Mouse (Mus musculus) neural tube, postnatal 0 days (tissue): ENCODE data around the gene Sigirr. TPM values are rescaled to one million over a fixed set of nuclear protein-coding genes. Genes with fewer than 3 reads are reported as not detected.

Source experiments
- polyA plus RNA-seq: library from polyadenylated mRNA; unstranded; fragments of >200 nt; fragmentation: Nextera tagmentation; extraction: Ambion mirVana; gene quantifications from 2 replicates; pipeline ENCODE4 v1.2.1, GENCODE M21; 2015

Sigirr gene
- polyA plus RNA-seq, result 2.2 and 3.4 TPM in 2 replicates

DNA sequence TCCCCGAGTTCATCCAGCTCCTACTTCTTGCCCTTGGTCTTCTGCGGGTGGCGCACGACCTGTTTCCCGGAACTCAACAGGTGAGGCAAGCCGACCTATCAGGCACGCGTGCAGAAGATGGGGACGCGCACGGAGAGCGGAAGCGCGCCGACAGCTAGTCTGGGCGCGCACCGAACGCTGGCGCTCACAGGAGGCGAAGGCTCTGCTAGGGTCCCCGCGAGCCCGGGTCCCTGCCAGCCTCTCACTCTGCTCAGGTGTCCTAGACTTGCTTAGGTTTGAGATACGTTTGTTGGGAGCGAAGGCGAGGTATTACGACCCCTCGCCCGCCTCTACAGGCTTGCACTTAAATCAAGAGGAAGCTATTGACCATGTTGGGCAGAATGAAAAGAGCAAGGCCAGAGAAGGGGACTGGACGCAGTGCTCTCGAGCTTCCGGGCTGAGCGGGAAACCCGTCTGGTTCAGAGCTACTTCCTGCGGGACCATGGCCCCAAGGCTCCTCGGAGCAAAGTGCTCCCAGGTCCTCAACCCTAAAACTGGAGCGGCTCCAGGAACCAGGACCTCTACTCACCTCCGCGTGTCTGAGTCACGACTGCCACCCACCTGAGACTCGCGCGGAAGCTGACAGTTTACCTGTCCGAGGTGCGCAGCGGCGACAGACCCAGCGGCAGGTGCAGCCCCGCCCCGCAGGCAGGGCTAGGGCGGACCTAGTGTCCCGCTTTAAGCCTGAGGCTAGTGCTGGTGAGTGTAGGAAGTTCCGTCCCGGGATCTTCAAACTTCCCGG lies at the start of gene Sigirr:
TSS of gene Sigirr (minus strand) at position 662 of the 781 bp plus-strand sequence.

DNA sequence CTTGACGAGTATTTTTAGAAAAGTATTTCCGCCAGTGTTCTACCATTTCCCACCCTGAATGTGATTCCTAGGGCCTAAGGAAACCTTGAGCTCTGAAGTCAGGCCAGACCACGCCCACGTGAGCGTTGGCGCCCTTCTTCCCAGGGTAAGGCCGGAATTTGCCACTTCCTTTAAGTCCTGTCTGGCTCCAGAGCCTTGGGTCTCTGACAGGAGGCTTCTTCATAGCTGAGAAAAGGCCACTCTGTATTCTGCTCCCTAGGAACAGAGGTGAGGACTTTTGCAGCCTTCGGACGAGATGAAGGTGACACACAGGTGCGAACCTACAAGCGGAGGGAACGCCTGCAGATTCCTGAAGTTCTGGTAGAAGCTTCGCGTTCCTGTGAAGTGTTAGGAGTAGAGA lies 21.9 kb upstream of the Sigirr start, which contains the start of gene Ptdss2:
TSS of gene Ptdss2 (plus strand) at position 138 of the 400 bp plus-strand sequence.

DNA sequence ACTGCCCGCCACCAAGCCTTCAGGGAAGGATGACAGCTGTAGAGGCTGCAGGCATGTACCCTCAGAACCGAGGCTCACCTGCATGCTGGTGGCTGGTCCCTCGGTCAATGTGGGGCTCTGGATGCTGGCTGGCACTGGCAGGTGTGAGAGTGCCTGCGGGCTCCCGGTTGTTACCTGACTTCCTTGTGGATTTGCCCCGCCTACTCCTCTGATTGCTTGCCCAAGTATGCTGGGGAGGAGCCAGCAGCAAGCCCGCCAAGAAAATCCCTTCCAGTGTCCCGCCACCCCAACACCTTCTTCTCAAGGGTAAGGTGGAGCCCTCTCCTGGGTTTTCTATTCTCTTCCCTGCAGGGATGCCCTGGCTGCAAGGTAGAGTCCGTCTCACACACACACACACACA lies 17.3 kb upstream of the Sigirr start, which contains the start of gene Ano9:
TSS of gene Ano9 (minus strand) at position 171 of the 400 bp plus-strand sequence.

DNA sequence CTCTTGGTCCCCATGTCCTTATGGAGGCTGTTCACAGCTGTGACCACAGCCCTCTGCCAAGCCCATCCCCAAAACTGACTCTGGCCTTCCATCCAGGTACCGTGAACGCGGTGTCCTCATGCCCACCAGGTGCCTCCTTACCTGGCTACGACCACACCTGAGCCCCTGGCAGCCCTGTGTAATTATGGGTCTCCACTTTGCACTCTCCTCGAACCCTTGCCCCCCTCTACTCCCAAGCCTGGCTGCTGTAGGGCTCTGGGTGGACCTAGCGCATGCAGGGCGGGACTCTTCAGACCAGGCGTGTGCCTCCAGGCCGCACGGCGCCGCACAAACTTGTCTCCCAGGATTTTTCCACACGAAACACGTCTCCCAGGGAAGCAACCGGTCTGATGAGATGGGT lies 22.5 kb downstream of the Sigirr start, which contains the start of gene Pkp3:
TSS of gene Pkp3 (plus strand) at position 378 of the 400 bp plus-strand sequence.

DNA sequence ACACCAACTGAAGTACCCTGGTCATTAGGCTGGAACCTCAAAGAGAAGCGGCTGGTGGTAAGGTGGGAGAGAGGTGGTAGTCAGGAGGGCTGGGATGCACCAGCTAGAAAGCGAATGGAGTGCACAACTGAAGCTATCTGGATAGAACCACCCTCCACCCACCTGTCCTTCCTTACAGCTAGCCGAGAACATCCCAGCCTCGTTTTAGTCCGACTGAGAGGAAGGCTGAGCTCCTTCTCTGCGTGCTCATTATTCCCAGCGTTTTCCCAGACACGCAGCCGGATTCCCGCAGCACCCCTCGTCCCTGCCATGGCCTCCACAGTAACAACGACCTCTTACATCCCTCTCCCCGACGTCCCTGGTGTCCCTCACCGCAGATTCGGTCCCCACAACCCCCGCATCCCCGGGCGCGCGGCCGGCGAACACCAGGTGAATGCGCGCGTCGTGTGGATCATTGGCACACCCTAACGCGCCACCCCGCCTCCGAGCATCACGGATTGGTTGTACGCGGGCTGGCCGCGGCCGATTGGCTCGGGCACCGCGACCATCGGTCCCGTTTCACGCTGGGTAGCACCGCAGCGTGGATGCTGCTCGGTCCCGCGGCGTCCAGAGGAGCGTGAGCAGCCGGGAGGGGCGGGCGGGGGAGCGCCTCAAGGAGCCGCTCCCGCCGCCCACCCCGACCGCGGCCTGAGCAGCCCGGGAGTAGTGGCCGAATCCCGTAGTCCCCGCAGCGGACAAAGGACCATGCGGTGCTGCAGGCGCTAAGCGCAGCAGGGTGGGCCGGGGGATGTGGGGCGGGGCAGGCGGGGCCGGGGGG lies 39.7 kb downstream of the Sigirr start, which contains the start of gene B4galnt4:
TSS of gene B4galnt4 (plus strand) at position 679 of the 817 bp plus-strand sequence.

Other genes starting within 250 kb of the Sigirr start
- 0.34 TPM in 1 of 2 replicates, not detected in the other for gene Gm45785, start 244.2 kb downstream of the Sigirr start, polyA plus RNA-seq
- 78.6 and 85.7 TPM in 2 replicates for gene Ric8a, start 243.6 kb downstream of the Sigirr start, polyA plus RNA-seq
- gene Bet1l, start 243.0 kb downstream of the Sigirr start, polyA plus RNA-seq, result 60.4 and 62.6 TPM in 2 replicates
- gene Psmd13, start 218.6 kb downstream of the Sigirr start, polyA plus RNA-seq, result 242 and 248 TPM in 2 replicates
- 82.3 and 96.7 TPM in 2 replicates for gene Sirt3, start 218.3 kb downstream of the Sigirr start, polyA plus RNA-seq
- gene Cox8b, start 200.1 kb downstream of the Sigirr start, polyA plus RNA-seq, result 2.2 and 3.0 TPM in 2 replicates
- 1.2 TPM in 2 replicates for gene Nlrp6, start 179.7 kb downstream of the Sigirr start, polyA plus RNA-seq
- 7.1 and 7.4 TPM in 2 replicates for gene Pgghg, start 159.2 kb downstream of the Sigirr start, polyA plus RNA-seq
- 1.3 and 2.4 TPM in 2 replicates for gene Ifitm5, start 150.3 kb downstream of the Sigirr start, polyA plus RNA-seq
- gene Gm45717, start 144.6 kb downstream of the Sigirr start, polyA plus RNA-seq, result not detected in 2 replicates
- gene Ifitm2, start 144.6 kb downstream of the Sigirr start, polyA plus RNA-seq, result 257 and 296 TPM in 2 replicates
- gene Ifitm1, start 133.4 kb downstream of the Sigirr start, polyA plus RNA-seq, result 43.2 and 67.3 TPM in 2 replicates
- gene Ifitm3, start 89.8 kb downstream of the Sigirr start, polyA plus RNA-seq, result 166 and 167 TPM in 2 replicates
- gene Ifitm6, start 82.6 kb downstream of the Sigirr start, polyA plus RNA-seq, result 4.0 and 4.5 TPM in 2 replicates
- gene Gm17387, start 71.4 kb downstream of the Sigirr start, polyA plus RNA-seq, result not detected in 2 replicates
- gene B4galnt4, start 39.5 kb downstream of the Sigirr start, polyA plus RNA-seq, result 38.2 and 39.6 TPM in 2 replicates
- 0.28 TPM in 1 of 2 replicates, not detected in the other for gene Pkp3, start 22.4 kb downstream of the Sigirr start, polyA plus RNA-seq
- gene Ano9, start 17.2 kb upstream of the Sigirr start, polyA plus RNA-seq, result 0.22 and 0.51 TPM in 2 replicates
- 79.0 and 88.5 TPM in 2 replicates for gene Ptdss2, start 21.8 kb upstream of the Sigirr start, polyA plus RNA-seq
- 56.1 and 58.4 TPM in 2 replicates for gene Rnh1, start 72.3 kb upstream of the Sigirr start, polyA plus RNA-seq
- 234 and 238 TPM in 2 replicates for gene Hras, start 93.4 kb upstream of the Sigirr start, polyA plus RNA-seq
- gene Lrrc56, start 93.6 kb upstream of the Sigirr start, polyA plus RNA-seq, result 4.5 and 5.7 TPM in 2 replicates
- gene Lmntd2, start 113.5 kb upstream of the Sigirr start, polyA plus RNA-seq, result 0.18 and 0.44 TPM in 2 replicates
- gene Rassf7, start 115.3 kb upstream of the Sigirr start, polyA plus RNA-seq, result 18.2 and 21.4 TPM in 2 replicates
- 32.1 and 33.6 TPM in 2 replicates for gene Phrf1, start 128.2 kb upstream of the Sigirr start, polyA plus RNA-seq
- gene Irf7, start 165.9 kb upstream of the Sigirr start, polyA plus RNA-seq, result 4.4 and 5.6 TPM in 2 replicates
- 0.20 TPM in 1 of 2 replicates, not detected in the other for gene Cdhr5, start 176.2 kb upstream of the Sigirr start, polyA plus RNA-seq
- gene Sct, start 178.6 kb upstream of the Sigirr start, polyA plus RNA-seq, result 6.4 and 7.7 TPM in 2 replicates
- gene Drd4, start 191.4 kb upstream of the Sigirr start, polyA plus RNA-seq, result 0.62 and 1.3 TPM in 2 replicates
- gene Deaf1, start 227.1 kb upstream of the Sigirr start, polyA plus RNA-seq, result 212 and 254 TPM in 2 replicates
- 41.4 and 42.7 TPM in 2 replicates for gene Tmem80, start 227.2 kb upstream of the Sigirr start, polyA plus RNA-seq
- gene Eps8l2, start 238.3 kb upstream of the Sigirr start, polyA plus RNA-seq, result 0.45 and 0.84 TPM in 2 replicates